Mouse (Mus musculus) heart, adult 2 months (tissue): ENCODE measurements around the gene Ank3.

Source experiments
- CTCF ChIP-seq: fragments of 200-600 bp; IDR thresholded peaks from 2 replicates; pipeline ENCODE4 v1.8.1; 2022; ENCODE audit warnings: antibody characterized with exemption, mild to moderate bottlenecking, moderate library complexity
- POLR2A ChIP-seq: fragments of 200-500 bp; IDR thresholded peaks from 2 replicates; pipeline ENCODE4 v1.6.1; 2011; ENCODE audit warnings: mild to moderate bottlenecking, low read depth, low read length, control low read depth; ENCODE audit not compliant: insufficient read depth

- TF ChIP-seq CTCF (no peak), POLR2A (no peak)
Measured at GRCm38 (mm10) chr10:69917711-69918110, 519.1 kb downstream of the Ank3 start.
